Mouse (Mus musculus) gastrocnemius, adult 2 months (tissue): ENCODE measurements around the gene Dync1i1. TPM values are rescaled to one million over a fixed set of nuclear protein-coding genes. Genes with fewer than 3 reads are reported as not detected.

Experiments used
- DNase-seq: peaks from one replicate; pipeline ENCODE4 v3.0.0; 2022
- H3K27ac ChIP-seq: fragments of 200-600 bp; 2 replicates; pipeline ENCODE4 v1.8.1; 2022; ENCODE audit warnings: mild to moderate bottlenecking
- H3K4me3 ChIP-seq: fragments of 200-600 bp; 2 replicates; pipeline ENCODE4 v1.8.1; 2022; ENCODE audit warnings: mild to moderate bottlenecking, moderate library complexity
- CTCF ChIP-seq: fragments of 200-600 bp; IDR thresholded peaks from 2 replicates; pipeline ENCODE4 v1.8.1; 2022; ENCODE audit warnings: antibody characterized with exemption, mild to moderate bottlenecking, moderate library complexity
- intact Hi-C: fragments of 180-260 bp; cut with DNase I; formaldehyde crosslinking; loops from one replicate; pipeline ENCODE4 v1.15.1; 2025
- total RNA-seq, 2 experiments: library from RNA; stranded (reverse); gene quantifications; 2 replicates each; pipeline ENCODE4 v1.2.3; 2021

The Dync1i1 gene
- total RNA-seq, 2 experiments from 2014 or later = 0.20 to 0.56 TPM

DNA sequence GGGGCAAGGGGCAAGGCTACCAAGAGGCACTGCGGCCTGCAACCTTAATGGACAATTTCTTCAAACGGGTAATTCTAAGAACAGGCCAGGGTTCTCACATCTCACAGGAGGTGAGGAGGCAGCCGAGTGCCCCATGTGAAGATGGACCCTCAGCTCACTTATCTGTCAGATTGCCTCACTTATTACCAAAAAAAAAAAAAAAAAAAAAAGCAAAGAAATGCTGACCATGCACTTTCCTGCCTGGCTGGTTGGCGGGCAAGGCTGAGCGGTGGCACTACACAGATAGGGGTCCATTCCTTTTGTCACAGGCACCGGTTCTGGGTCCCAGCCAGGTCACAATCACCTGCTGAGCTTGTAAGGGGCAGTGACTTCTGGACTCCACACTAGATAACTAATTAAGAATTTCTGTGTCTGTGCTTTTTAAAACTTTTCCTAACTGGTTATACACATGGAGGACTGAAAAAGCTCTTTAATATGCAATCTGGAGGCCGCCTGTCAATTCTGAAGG is 350.6 kb downstream of the Dync1i1 start:
- Histone ChIP-seq H3K27ac (no peak overlapping the region), H3K4me3 (no peak overlapping the region)
- intact Hi-C loops = no loop called here
- DNase-seq = no peak
- no peak for TF ChIP-seq CTCF

DNA sequence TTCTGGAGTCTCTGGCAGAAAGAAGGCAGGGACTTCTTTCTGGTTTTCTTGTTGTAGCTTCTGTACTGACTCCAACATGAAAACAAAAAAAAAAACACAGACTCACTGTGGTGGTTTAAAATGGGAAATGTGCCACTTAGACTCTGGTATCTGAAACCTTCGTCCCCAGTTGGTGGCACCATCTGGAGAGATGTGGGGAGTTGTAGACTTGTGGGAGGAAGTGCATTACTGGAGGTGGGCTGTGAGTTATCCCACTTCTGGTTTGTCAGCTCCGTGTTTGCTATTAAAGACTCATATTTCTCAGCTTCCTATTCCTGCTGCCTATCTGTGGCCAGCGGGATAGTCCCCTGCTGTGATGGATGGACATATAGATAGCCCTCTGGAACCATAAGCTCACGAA is 351.8 kb downstream of the Dync1i1 start:
- no peak overlapping the region for H3K27ac ChIP-seq
- intact Hi-C loops = no loop called here

More for the DNA sequence above, 351.8 kb downstream of the Dync1i1 start:
- H3K4me3 ChIP-seq = no peak overlapping the region
- no peak for DNase-seq
- TF ChIP-seq CTCF = no peak

Other genes with a start within 250 kb of the Dync1i1 start
- 1,000 to 10,000 TPM in 1 of 2 experiments, 100 to 1,000 TPM in 1; 484 to 1,239 TPM for gene Pdk4, start 229.3 kb upstream of the Dync1i1 start, total RNA-seq